Mouse (Mus musculus): ENCODE measurements around the gene Fez2. TPM values are rescaled to one million over a fixed set of nuclear protein-coding genes. Genes with fewer than 3 reads are reported as not detected.

Gene Fez2
- polyA plus RNA-seq, 1 experiment, result 18.0 TPM

DNA sequence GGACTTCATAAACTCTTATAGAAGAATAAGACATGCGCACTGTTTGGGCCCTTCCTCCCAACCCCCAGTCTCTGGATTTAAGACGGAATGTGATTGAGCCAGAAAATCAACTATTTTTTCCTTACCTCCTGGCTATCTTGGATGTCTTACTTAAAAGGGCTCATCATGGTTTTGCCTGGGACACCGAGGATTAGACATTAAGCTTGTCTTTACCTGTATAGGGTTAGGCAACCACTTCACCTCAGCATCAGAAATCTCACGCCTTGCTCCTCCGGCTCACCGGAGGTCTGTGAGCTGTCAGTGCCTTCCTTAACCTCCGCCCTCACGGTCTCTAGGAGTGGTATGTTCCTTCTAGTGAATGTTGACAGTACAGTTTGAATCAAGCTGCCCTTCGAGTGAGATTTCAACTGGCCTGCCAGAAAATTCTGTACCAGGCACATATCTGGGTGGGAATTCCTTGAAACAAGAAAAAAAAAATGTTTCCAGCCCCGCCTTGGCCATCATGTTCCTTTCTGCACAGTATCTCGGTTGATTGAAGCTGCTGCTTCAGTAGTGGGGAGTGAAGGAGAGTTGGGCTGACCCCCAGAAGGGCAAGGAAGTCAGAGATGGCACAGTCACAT lies 96.6 kb downstream of the Fez2 start:
- Histone ChIP-seq H3K27ac (ENCODE audit: insufficient read depth, low read length) (no peak overlapping the region), H3K9me3 (replicated peaks; ENCODE audit: control insufficient read depth, insufficient read depth, low read length, poor library complexity, severe bottlenecking) (no peaks in the 10 kb centered on the region; the same call in 1 of the 2 replicates), H3K4me3 (ENCODE audit: low read depth, low read length) (no peak overlapping the region), H3K27me3 (ENCODE audit: control insufficient read depth, insufficient read depth, low read length, poor library complexity, severe bottlenecking) (no peaks in the 10 kb centered on the region), H3K9ac (ENCODE audit: low read depth, poor library complexity, severe bottlenecking) (no peak overlapping the region), H3K36me3 (ENCODE audit: control insufficient read depth, insufficient read depth, low read length, poor library complexity, severe bottlenecking) (no peaks in the 10 kb centered on the region), H3K4me1 (ENCODE audit: control insufficient read depth, insufficient read depth, low read length) (no peaks in the 10 kb centered on the region)
- no peak for TF ChIP-seq CTCF (IDR thresholded peaks at IDR 0.05; ENCODE audit: low read depth, low read length)
- no peak for TF ChIP-seq EP300 (IDR thresholded peaks at IDR 0.05; ENCODE audit: insufficient read depth, low read depth, low read length)
- no peak for TF ChIP-seq POLR2A (IDR thresholded peaks at IDR 0.05; ENCODE audit: insufficient read depth, low read length)

Other genes with a start within 250 kb of the Fez2 start
- 13.7 and 14.2 TPM in 2 replicates for gene Crim1, start 217.9 kb downstream of the Fez2 start, polyA plus RNA-seq (2011; ENCODE audit: insufficient read depth, insufficient read length, low read depth, missing spikeins)
- not detected in 2 replicates for gene Vit, start 89.9 kb upstream of the Fez2 start, polyA plus RNA-seq (2011; ENCODE audit: insufficient read depth, insufficient read length, low read depth, missing spikeins)